Mouse (Mus musculus): Measurements from ENCODE around the gene Camk1d. TPM values are rescaled to one million over a fixed set of nuclear protein-coding genes. Genes with fewer than 3 reads are reported as not detected.

Gene Camk1d
- total and polyA plus RNA-seq, 2 experiments from 2014 or later = 7.2 to 16.6 TPM

DNA sequence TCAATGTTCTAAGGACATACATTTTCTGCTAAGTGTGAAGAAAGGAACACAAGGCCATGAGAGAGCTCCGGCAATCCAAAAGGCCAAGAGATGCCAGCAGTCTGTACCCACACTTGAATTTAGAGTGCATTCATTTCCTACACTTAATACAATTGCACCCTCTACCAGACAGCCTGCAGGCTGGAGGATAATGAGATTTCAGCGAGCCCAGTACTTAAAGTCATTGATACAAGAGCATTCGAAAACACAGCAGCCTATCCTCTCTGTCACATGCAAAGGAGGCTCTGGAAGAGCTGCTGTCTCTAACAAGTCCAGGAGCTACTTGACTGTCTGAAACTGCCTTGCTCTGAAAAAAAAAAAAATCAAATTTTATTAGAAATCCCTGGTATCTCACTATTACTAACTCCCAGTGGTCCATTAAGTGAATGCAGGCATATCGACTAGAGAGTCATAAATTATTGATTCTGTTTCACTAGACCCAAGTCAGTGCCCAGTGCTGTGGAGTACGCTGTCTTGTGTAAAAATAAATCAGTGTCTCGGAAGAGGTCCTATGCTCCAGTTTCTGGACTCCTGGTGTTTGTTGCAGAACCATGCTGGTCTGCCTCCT, 336.1 kb downstream of the Camk1d start:
- Histone ChIP-seq H3K9me3 (ENCODE audit: low read length) (no peaks in the 10 kb centered on the region), H3K27ac (no peak overlapping the region), H3K4me3 (ENCODE audit: low read length) (no peak overlapping the region), H3K9ac (replicated peaks; ENCODE audit: low read length) (no peak overlapping the region), H3K27me3 (ENCODE audit: insufficient read depth, low read length) (no peaks in the 10 kb centered on the region), H3K4me2 (ENCODE audit: low read depth, low read length) (no peak overlapping the region), H3K36me3 (ENCODE audit: insufficient read depth, low read length) (no peaks in the 10 kb centered on the region), H3K4me1 (ENCODE audit: insufficient read depth, low read length) (peaks cover 17% of the 10 kb centered on the region)
- peak; percentile 37 for DNase-seq (ENCODE audit: low spot score)
- no peak for ATAC-seq
- no peak for TF ChIP-seq CTCF (IDR thresholded peaks at IDR 0.05; ENCODE audit: low read depth)
- WGBS = 70% methylated on average over 6 of the region's 6 CpGs

DNA sequence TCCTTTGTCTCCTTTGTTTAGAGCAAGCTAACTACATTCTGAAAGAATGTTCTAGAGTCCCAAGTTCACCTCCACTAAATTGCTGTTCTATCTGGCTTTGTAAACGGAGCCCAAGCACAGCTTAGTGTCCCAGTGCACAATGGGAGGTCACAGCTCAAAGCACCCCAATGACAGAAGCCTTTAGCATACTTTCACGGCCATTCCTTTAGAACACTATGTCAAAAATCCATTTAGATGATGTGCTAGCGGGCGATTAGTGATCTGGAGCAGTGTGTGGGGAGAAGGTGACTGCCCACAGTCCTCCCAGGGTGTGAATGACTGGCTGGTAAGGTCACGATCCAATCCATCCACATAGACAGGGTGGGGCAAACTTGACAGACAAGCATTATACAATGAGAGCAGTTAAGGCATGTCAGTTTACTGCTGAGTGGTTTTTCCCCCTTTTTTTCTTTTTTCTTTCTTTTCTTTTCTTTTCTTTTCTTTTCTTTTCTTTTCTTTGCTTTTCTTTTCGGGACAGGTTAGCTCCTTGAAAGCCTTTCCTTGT, 341.4 kb downstream of the Camk1d start:
- Histone ChIP-seq H3K9ac (replicated peaks; ENCODE audit: low read length) (no peak overlapping the region), H3K4me3 (ENCODE audit: low read length) (no peak overlapping the region), H3K36me3 (ENCODE audit: insufficient read depth, low read length) (no peaks in the 10 kb centered on the region), H3K4me1 (ENCODE audit: insufficient read depth, low read length) (peaks cover 5% of the 10 kb centered on the region; the same call in 1 of the 2 replicates), H3K9me3 (ENCODE audit: low read length) (no peaks in the 10 kb centered on the region), H3K4me2 (ENCODE audit: low read depth, low read length) (no peak overlapping the region), H3K27me3 (ENCODE audit: insufficient read depth, low read length) (no peaks in the 10 kb centered on the region), H3K27ac (no peak overlapping the region)
- no peak for DNase-seq (ENCODE audit: low spot score)
- no peak for TF ChIP-seq CTCF (IDR thresholded peaks at IDR 0.05; ENCODE audit: low read depth)
- WGBS = 49% methylated on average over 6 of the region's 6 CpGs
- no peak for ATAC-seq

DNA sequence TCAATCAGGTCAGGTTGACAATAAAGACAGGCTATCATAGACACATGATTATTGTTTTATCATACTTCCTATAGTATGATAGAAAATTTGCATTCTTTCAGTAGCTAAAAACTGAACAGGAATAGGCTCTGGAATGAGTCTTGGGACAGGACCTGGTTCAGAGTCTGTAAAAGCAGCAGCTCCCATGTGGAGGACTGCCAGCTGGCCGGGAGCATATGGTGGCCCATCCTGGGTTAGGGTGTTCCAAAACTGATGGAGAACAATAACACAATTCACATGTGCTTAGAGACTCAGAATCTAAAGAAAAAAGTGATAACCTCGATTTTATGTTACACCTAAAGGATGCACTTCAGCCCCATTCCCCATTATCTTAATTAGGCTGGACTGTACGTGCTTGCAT, 343.0 kb downstream of the Camk1d start:
- Histone ChIP-seq H3K4me2 (ENCODE audit: low read depth, low read length) (no peak overlapping the region), H3K9me3 (ENCODE audit: low read length) (no peaks in the 10 kb centered on the region), H3K27me3 (ENCODE audit: insufficient read depth, low read length) (no peaks in the 10 kb centered on the region), H3K36me3 (ENCODE audit: insufficient read depth, low read length) (no peaks in the 10 kb centered on the region), H3K9ac (replicated peaks; ENCODE audit: low read length) (no peak overlapping the region), H3K4me3 (ENCODE audit: low read length) (no peak overlapping the region), H3K4me1 (ENCODE audit: insufficient read depth, low read length) (no peaks in the 10 kb centered on the region), H3K27ac (no peak overlapping the region)
- DNase-seq (ENCODE audit: low spot score) (no peak), ATAC-seq (no peak)
- 69% methylated on average over 3 of the region's 3 CpGs for WGBS
- no peak for TF ChIP-seq CTCF (IDR thresholded peaks at IDR 0.05; ENCODE audit: low read depth)

DNA sequence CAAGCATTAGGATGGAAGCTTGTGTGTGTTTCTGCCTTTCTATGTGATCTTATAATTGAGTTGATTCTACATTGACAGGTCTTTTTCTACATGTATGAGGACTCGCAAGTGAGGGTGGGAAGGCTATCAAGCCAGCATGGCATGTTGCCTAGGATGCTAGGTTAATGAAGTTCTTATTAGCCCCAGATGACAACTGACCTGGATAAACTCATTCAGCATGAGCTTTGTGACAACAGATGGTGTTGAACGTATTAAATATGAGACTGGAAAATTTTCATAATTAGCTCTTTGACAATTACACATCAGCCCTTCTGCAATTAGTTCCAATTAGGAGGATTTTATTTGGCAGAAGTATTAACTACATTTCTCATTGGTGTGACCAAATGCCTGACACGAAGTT, 343.7 kb downstream of the Camk1d start:
- H3K9me3 ChIP-seq (ENCODE audit: low read length) = no peaks in the 10 kb centered on the region
- DNase-seq (ENCODE audit: low spot score) = peak; percentile 30
- no peak overlapping the region for H3K9ac ChIP-seq (replicated peaks; ENCODE audit: low read length)
- ATAC-seq = no peak
- no peak overlapping the region for H3K4me2 ChIP-seq (ENCODE audit: low read depth, low read length)
- no peak overlapping the region for H3K27ac ChIP-seq
- no peak overlapping the region for H3K4me3 ChIP-seq (ENCODE audit: low read length)
- H3K4me1 ChIP-seq (ENCODE audit: insufficient read depth, low read length) = no peaks in the 10 kb centered on the region
- TF ChIP-seq CTCF (IDR thresholded peaks at IDR 0.05; ENCODE audit: low read depth) = no peak
- 49% methylated on average over 3 of the region's 3 CpGs for WGBS
- H3K27me3 ChIP-seq (ENCODE audit: insufficient read depth, low read length) = no peaks in the 10 kb centered on the region
- no peaks in the 10 kb centered on the region for H3K36me3 ChIP-seq (ENCODE audit: insufficient read depth, low read length)

DNA sequence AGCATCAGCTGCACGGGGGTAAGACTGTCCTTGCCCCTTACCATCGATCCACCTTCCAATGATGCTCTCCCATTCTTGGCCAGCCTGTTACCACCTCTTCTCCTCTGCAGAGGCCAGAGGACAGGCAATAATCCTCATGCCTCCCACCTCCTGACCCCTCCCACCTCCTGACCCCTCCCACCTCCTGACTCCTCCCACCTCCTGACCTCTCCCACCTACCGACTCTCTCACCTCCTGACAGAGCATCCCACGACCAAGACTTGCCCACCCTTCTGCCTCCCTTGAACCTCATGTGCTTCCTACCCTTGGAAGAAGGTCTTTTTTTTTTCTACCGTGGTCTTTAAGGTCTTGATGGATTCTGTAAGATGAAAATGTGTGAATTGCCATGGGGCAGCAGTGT, 350.5 kb downstream of the Camk1d start:
- no peak overlapping the region for H3K9ac ChIP-seq (replicated peaks; ENCODE audit: low read length)
- no peaks in the 10 kb centered on the region for H3K4me1 ChIP-seq (ENCODE audit: insufficient read depth, low read length)
- no peaks in the 10 kb centered on the region for H3K36me3 ChIP-seq (ENCODE audit: insufficient read depth, low read length)
- DNase-seq (ENCODE audit: low spot score) (no peak), ATAC-seq (no peak)
- WGBS = 66% methylated on average over 5 of the region's 5 CpGs
- no peaks in the 10 kb centered on the region for H3K9me3 ChIP-seq (ENCODE audit: low read length)
- H3K27ac ChIP-seq = no peak overlapping the region
- TF ChIP-seq CTCF (IDR thresholded peaks at IDR 0.05; ENCODE audit: low read depth) = no peak
- H3K4me2 ChIP-seq (ENCODE audit: low read depth, low read length) = no peak overlapping the region
- no peaks in the 10 kb centered on the region for H3K27me3 ChIP-seq (ENCODE audit: insufficient read depth, low read length)
- no peak overlapping the region for H3K4me3 ChIP-seq (ENCODE audit: low read length)

DNA sequence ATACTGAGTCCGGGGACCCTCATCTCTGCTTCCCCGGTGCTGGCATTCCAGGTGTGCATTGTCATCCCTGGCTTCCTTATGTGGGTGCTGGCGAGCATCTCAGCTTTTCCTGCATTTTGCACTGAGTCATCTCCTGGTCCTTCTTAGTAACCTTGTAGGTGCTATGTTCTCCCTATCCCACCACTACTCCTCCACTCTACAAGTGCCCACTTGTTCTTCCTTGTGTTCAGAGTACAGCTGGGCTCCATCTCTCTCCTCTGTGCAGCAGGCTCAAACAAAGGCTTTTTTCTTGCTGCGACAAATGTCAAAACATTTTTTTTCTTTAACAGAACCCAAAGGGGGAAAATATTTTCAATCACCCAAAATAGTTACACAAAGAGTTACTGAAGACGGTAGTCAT, 356.3 kb downstream of the Camk1d start:
- ATAC-seq = no peak
- no peaks in the 10 kb centered on the region for H3K9me3 ChIP-seq (ENCODE audit: low read length)
- no peak overlapping the region for H3K27ac ChIP-seq
- no peak overlapping the region for H3K4me2 ChIP-seq (ENCODE audit: low read depth, low read length)
- H3K4me1 ChIP-seq (ENCODE audit: insufficient read depth, low read length) = no peaks in the 10 kb centered on the region
- no peak for TF ChIP-seq CTCF (IDR thresholded peaks at IDR 0.05; ENCODE audit: low read depth)
- WGBS = 84% methylated on average over 5 of the region's 5 CpGs
- no peak for DNase-seq (ENCODE audit: low spot score)
- no peak overlapping the region for H3K9ac ChIP-seq (replicated peaks; ENCODE audit: low read length)
- no peaks in the 10 kb centered on the region for H3K36me3 ChIP-seq (ENCODE audit: insufficient read depth, low read length)
- no peaks in the 10 kb centered on the region for H3K27me3 ChIP-seq (ENCODE audit: insufficient read depth, low read length)
- H3K4me3 ChIP-seq (ENCODE audit: low read length) = no peak overlapping the region

DNA sequence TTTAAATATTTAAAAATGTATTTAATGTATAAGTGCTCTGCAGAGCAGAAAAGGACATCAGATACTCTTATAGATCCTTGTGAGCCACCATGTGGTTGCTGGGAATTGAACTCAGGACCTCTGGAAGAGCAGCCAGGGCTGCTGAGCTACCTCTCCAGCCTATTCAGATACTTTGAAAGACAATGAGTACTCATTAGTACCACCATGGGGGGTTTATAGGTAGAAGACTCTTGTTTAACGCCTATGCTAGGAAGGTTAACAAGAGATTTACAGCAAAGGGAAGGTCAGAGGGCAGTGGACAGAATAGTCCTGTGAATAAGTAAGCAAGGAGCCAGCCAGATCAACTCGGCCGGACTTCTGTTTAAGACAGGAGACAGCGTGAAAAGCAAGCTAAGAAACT, 357.3 kb downstream of the Camk1d start:
- Histone ChIP-seq H3K36me3 (ENCODE audit: insufficient read depth, low read length) (no peaks in the 10 kb centered on the region), H3K27me3 (ENCODE audit: insufficient read depth, low read length) (no peaks in the 10 kb centered on the region), H3K9me3 (ENCODE audit: low read length) (no peaks in the 10 kb centered on the region), H3K9ac (replicated peaks; ENCODE audit: low read length) (no peak overlapping the region), H3K4me1 (ENCODE audit: insufficient read depth, low read length) (no peaks in the 10 kb centered on the region), H3K4me3 (ENCODE audit: low read length) (no peak overlapping the region), H3K4me2 (ENCODE audit: low read depth, low read length) (no peak overlapping the region), H3K27ac (no peak overlapping the region)
- 65% methylated on average over 4 of the region's 4 CpGs for WGBS
- TF ChIP-seq CTCF (IDR thresholded peaks at IDR 0.05; ENCODE audit: low read depth) = no peak
- DNase-seq (ENCODE audit: low spot score) (no peak), ATAC-seq (no peak)

Measured in hindbrain, postnatal 0 days (tissue).